Mouse (Mus musculus) liver, embryonic 11.5 days (tissue): ENCODE data around the gene Gab1. TPM values are rescaled to one million over a fixed set of nuclear protein-coding genes. Genes with fewer than 3 reads are reported as not detected.

ENCODE experiments used
- ATAC-seq: fragments of 200-750 bp; cut with Nextera tagmentation; replicated peaks from 2 replicates; pipeline ENCODE4 v1.8.0; 2017; ENCODE audit warnings: moderate number of reproducible peaks, mild to moderate bottlenecking, moderate TSS enrichment, moderate library complexity; ENCODE audit not compliant: low FRiP score
- DNase-seq: peaks from one replicate; pipeline ENCODE4 v3.0.0-alpha.2; 2017; ENCODE audit warnings: low spot score
- H3K27ac ChIP-seq: fragments of 300-500 bp; sonication (generic); 2 replicates; pipeline ENCODE4 v1.5.1; 2014; ENCODE audit warnings: mild to moderate bottlenecking, low read depth, low read length, control low read depth
- H3K27me3 ChIP-seq: fragments of 300-500 bp; sonication (generic); replicated peaks from 2 replicates; pipeline ENCODE4 v1.6.1; 2014; ENCODE audit warnings: low read length, mixed read lengths; ENCODE audit not compliant: control insufficient read depth, insufficient read depth
- H3K36me3 ChIP-seq: fragments of 300-500 bp; sonication (generic); 2 replicates; pipeline ENCODE4 v1.6.1; 2014; ENCODE audit warnings: mild to moderate bottlenecking, low read length, moderate library complexity, mixed read lengths; ENCODE audit not compliant: control insufficient read depth, insufficient read depth
- H3K4me1 ChIP-seq: fragments of 300-500 bp; sonication (generic); replicated peaks from 2 replicates; pipeline ENCODE4 v1.6.1; 2014; ENCODE audit warnings: low read length, mixed read lengths; ENCODE audit not compliant: control insufficient read depth, insufficient read depth
- H3K4me2 ChIP-seq: fragments of 300-500 bp; sonication (generic); 2 replicates; pipeline ENCODE4 v1.6.1; 2014; ENCODE audit warnings: mild to moderate bottlenecking, control low read depth, moderate library complexity
- H3K4me3 ChIP-seq: fragments of 300-500 bp; sonication (generic); 2 replicates; pipeline ENCODE4 v1.5.1; 2014; ENCODE audit warnings: low read depth, low read length, control low read depth
- H3K9ac ChIP-seq: fragments of 300-500 bp; sonication (generic); 2 replicates; pipeline ENCODE4 v1.6.1; 2014; ENCODE audit warnings: low read depth, low read length, control low read depth
- H3K9me3 ChIP-seq: fragments of 300-500 bp; sonication (generic); 2 replicates; pipeline ENCODE4 v1.6.1; 2016; ENCODE audit warnings: low read length, inconsistent platforms, mixed read lengths; ENCODE audit not compliant: control insufficient read depth
- WGBS: fragments of 180-500 bp; shearing (Covaris S2); extraction: QIAGEN DNeasy Blood & Tissue Kit; methylation state at CpG from one replicate; pipeline ENCODE4 v1.1.7; 2014; 5-methylcytosine and 5-hydroxymethylcytosine counted together
- polyA plus RNA-seq: library from polyadenylated mRNA; unstranded; fragments of >200 nt; fragmentation: Nextera tagmentation; extraction: Ambion mirVana; gene quantifications from 2 replicates; pipeline ENCODE4 v1.2.1, GENCODE M21; 2014

The Gab1 gene
- polyA plus RNA-seq, 1 experiment from 2014 or later: 19.5 TPM

DNA sequence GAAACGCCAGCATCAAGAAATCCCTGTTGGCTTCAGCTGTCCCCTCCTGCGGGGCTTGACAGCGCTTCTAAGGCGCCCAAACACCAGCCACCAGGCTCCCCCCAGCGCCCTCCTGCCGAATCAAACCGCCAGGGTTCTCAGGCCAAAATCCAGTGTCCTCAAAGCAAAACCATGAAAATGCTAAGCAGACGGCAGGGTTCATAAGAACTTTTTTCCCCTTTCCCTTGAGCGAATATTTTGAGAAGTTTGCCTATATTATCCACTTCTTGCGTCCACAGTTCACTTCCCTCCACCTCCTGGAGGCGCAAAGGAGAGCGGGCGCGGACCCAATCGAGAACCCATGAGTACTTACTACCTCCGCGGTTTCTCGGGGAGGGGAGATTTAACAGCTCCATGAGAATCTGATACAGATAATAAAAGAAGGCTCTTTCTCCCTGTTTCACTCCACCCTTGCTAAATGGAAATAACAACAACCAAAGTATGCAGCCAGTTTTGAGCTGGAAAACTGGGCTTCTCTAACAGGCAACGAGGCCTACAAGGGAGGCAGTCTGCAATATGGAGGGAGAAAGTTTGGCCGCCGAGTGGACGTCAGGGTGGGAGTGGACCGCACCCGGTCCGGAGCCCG is 1.4 kb downstream of the Gab1 start:
- no peaks in the 10 kb centered on the region for H3K27me3 ChIP-seq
- H3K4me1 ChIP-seq: peaks cover 11% of the 10 kb centered on the region; the same call in 1 of the 2 replicates
- DNase-seq (peak; percentile 69), ATAC-seq (no peak; the same call in 1 of the 2 replicates)
- peak overlapping the region; percentile 78 for H3K9ac ChIP-seq
- H3K36me3 ChIP-seq: no peaks in the 10 kb centered on the region
- H3K4me2 ChIP-seq: peak overlapping the region; percentile 77
- under 1% methylated on average over 26 of the region's 26 CpGs for WGBS
- peak overlapping the region; percentile 68 for H3K4me3 ChIP-seq
- peak overlapping the region; percentile 81; the same call in 1 of the 2 replicates for H3K27ac ChIP-seq
- no peaks in the 10 kb centered on the region for H3K9me3 ChIP-seq

GRCm38 (mm10) chr8:80878146-80878545 is 2.2 kb downstream of the Gab1 start:
- H3K9ac ChIP-seq: no peak overlapping the region

DNA sequence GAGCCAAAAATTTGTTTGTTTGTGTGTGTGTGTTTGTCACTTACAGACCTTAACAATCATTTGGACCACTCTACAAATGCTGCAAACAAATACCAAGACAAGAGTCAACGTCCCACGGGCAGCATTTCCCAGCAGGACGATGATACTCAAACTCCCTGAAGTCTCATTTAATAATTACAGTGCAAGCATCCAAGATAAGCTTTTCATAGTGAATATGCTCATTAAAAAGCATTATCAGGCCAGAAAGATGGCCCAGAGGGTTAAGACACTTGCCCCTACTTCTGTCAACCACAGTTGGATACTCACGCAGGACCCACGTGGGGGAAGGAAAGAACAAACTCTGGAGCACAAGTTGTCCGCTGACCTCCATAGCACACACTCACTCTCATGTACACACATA is 4.8 kb downstream of the Gab1 start:
- ATAC-seq (no peak), DNase-seq (no peak)
- WGBS: 88% methylated on average over 6 of the region's 6 CpGs
- Histone ChIP-seq H3K9ac (no peak overlapping the region), H3K36me3 (no peaks in the 10 kb centered on the region; the same call in 1 of the 2 replicates), H3K4me2 (no peak overlapping the region), H3K27ac (no peak overlapping the region), H3K4me3 (no peak overlapping the region), H3K4me1 (peaks cover 13% of the 10 kb centered on the region), H3K27me3 (no peaks in the 10 kb centered on the region), H3K9me3 (no peaks in the 10 kb centered on the region)

More at GRCm38 (mm10) chr8:80878146-80878545, 2.2 kb downstream of the Gab1 start:
- DNase-seq (no peak), ATAC-seq (no peak)
- Histone ChIP-seq H3K27me3 (no peaks in the 10 kb centered on the region), H3K4me1 (peaks cover 11% of the 10 kb centered on the region; the same call in 1 of the 2 replicates), H3K36me3 (no peaks in the 10 kb centered on the region), H3K27ac (no peak overlapping the region), H3K4me3 (peak overlapping the region; percentile 68), H3K9me3 (no peaks in the 10 kb centered on the region), H3K4me2 (peak overlapping the region; percentile 77)
- WGBS: 57% methylated on average over 9 of the region's 9 CpGs

- Histone ChIP-seq H3K27me3 (no peaks in the 10 kb centered on the region), H3K27ac (peak overlapping the region; percentile 41; the same call in 1 of the 2 replicates), H3K9ac (no peak overlapping the region), H3K4me3 (no peak overlapping the region), H3K9me3 (no peaks in the 10 kb centered on the region), H3K4me2 (no peak overlapping the region), H3K4me1 (peaks cover 26% of the 10 kb centered on the region), H3K36me3 (no peaks in the 10 kb centered on the region; the same call in 1 of the 2 replicates)
- 59% methylated on average over 10 of the region's 10 CpGs for WGBS
- DNase-seq (no peak), ATAC-seq (no peak)
These were observed 6.4 kb downstream of the Gab1 start for GRCm38 (mm10) chr8:80873723-80874427.

DNA sequence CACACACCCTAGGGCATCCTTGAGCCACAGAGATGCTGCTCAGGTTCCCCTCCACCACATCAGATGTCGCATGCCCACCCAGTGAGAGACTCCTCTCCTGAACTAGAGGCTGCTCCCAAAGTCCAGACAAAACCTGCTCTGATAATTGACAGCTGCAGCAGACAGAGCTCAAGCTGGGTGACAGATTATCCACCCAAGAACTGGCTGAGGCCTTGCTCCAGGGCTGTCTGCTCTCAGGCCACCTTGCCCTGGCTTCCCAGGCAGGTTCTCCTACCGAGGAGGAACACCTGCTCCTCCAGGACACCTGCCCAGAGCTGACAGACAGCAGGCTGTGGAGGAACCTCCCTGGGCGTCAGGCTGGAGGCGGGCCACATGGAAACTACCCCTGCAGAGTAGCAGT is 7.6 kb downstream of the Gab1 start:
- Histone ChIP-seq H3K27me3 (no peaks in the 10 kb centered on the region), H3K9ac (no peak overlapping the region), H3K4me1 (peaks cover 27% of the 10 kb centered on the region), H3K27ac (no peak overlapping the region), H3K4me3 (no peak overlapping the region), H3K9me3 (no peaks in the 10 kb centered on the region), H3K36me3 (no peaks in the 10 kb centered on the region; the same call in 1 of the 2 replicates), H3K4me2 (no peak overlapping the region)
- no peak for ATAC-seq
- 67% methylated on average over 4 of the region's 4 CpGs for WGBS
- DNase-seq: no peak

DNA sequence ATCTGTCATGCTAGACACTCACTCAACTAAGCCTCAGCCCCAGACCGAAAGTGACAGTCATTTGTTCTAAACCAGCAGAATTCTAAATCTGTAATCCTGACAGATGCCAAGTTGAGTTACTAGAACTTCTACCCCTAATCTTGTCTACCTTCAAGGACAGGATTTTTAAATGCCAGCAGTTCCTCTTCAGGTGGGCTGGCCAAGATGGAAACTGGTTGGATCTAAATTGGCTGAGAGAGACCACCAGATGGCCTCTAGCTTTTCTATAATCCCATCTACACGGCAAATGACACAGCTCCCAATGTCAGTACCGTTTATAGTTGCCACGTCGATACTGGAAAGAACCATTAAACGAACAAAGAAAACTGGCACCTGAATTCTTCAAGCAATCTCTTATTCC is 8.9 kb downstream of the Gab1 start:
- no peak overlapping the region for H3K4me2 ChIP-seq
- no peak for ATAC-seq
- WGBS: 86% methylated on average over 6 of the region's 6 CpGs

GRCm38 (mm10) chr8:80870535-80871204 is 9.6 kb downstream of the Gab1 start:
- WGBS: 42% methylated on average over 9 of the region's 9 CpGs
- peak overlapping the region; percentile 41 for H3K9ac ChIP-seq
- no peak overlapping the region for H3K4me3 ChIP-seq
- H3K9me3 ChIP-seq: no peaks in the 10 kb centered on the region
- H3K4me2 ChIP-seq: peak overlapping the region; percentile 31; the same call in 1 of the 2 replicates
- ATAC-seq: peak; percentile 56
- DNase-seq: no peak
- H3K27me3 ChIP-seq: no peaks in the 10 kb centered on the region
- peak overlapping the region; percentile 23; the same call in 1 of the 2 replicates for H3K27ac ChIP-seq
- H3K36me3 ChIP-seq: no peaks in the 10 kb centered on the region; the same call in 1 of the 2 replicates
- peaks cover 40% of the 10 kb centered on the region for H3K4me1 ChIP-seq

More for the DNA sequence above, 8.9 kb downstream of the Gab1 start:
- no peak overlapping the region for H3K27ac ChIP-seq
- H3K4me3 ChIP-seq: no peak overlapping the region
- no peak for DNase-seq
- peaks cover 33% of the 10 kb centered on the region for H3K4me1 ChIP-seq
- H3K36me3 ChIP-seq: no peaks in the 10 kb centered on the region; the same call in 1 of the 2 replicates
- no peaks in the 10 kb centered on the region for H3K27me3 ChIP-seq
- H3K9ac ChIP-seq: no peak overlapping the region
- no peaks in the 10 kb centered on the region for H3K9me3 ChIP-seq

DNA sequence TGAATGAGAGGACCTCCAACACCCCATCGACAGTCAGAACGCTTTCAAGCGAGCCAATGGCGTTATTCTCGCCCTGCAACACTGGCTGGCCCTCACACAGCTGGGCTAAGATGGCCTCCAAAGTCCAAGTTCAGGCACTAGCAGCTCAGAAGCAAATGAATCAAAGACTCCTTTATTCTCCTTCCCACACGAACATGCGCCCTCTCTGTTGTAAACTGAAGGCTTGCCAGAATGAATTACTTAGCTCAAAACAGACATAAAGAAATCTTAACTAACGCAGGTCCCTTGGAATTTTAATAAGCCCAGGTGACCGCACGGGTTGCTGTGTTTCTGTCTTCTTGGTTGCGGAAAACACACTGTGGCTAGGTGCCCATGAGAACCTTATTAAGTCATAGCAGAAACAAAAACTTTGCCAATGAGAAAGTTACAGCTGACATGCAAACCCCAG is 10.4 kb downstream of the Gab1 start:
- ATAC-seq (no peak), DNase-seq (no peak)
- Histone ChIP-seq H3K9me3 (no peaks in the 10 kb centered on the region), H3K4me2 (no peak overlapping the region), H3K4me3 (no peak overlapping the region), H3K27me3 (no peaks in the 10 kb centered on the region), H3K27ac (no peak overlapping the region), H3K9ac (no peak overlapping the region), H3K36me3 (peaks cover under 1% of the 10 kb centered on the region; the same call in 1 of the 2 replicates), H3K4me1 (peaks cover 42% of the 10 kb centered on the region)
- 80% methylated on average over 11 of the region's 11 CpGs for WGBS
